Mouse (Mus musculus) cerebellum, adult 11 months (tissue): ENCODE data around the gene Pick1.

Source experiments
- DNase-seq: peaks from one replicate; pipeline ENCODE4 v3.0.0; 2022

The Pick1 gene

GRCm38 (mm10) chr15:79271124-79271746, 42.3 kb downstream of the Pick1 start:
- no peak for DNase-seq

GRCm38 (mm10) chr15:79273020-79273419, 44.0 kb downstream of the Pick1 start:
- DNase-seq, result no peak

GRCm38 (mm10) chr15:79277728-79278127, 48.8 kb downstream of the Pick1 start:
- no peak for DNase-seq

GRCm38 (mm10) chr15:79280209-79280608, 51.2 kb downstream of the Pick1 start:
- DNase-seq, result no peak

GRCm38 (mm10) chr15:79280850-79281249, 51.9 kb downstream of the Pick1 start:
- no peak for DNase-seq

- DNase-seq, result no peak
Measured at GRCm38 (mm10) chr15:79281389-79281788, 52.4 kb downstream of the Pick1 start.

GRCm38 (mm10) chr15:79282434-79282833, 53.5 kb downstream of the Pick1 start:
- DNase-seq, result no peak

GRCm38 (mm10) chr15:79283371-79283770, 54.4 kb downstream of the Pick1 start:
- no peak for DNase-seq

- DNase-seq, result no peak
Measured at GRCm38 (mm10) chr15:79285399-79285798, 56.4 kb downstream of the Pick1 start, which contains the start of gene Baiap2l2. Gene Baiap2l2 (minus strand): TSS chr15:79285537.

- DNase-seq, result no peak
Measured at GRCm38 (mm10) chr15:79286141-79286540, 57.2 kb downstream of the Pick1 start.

GRCm38 (mm10) chr15:79287091-79287490, 58.1 kb downstream of the Pick1 start:
- DNase-seq, result no peak

GRCm38 (mm10) chr15:79288387-79288786, 59.4 kb downstream of the Pick1 start:
- DNase-seq, result no peak

- DNase-seq, result no peak
Measured at GRCm38 (mm10) chr15:79289441-79289840, 60.5 kb downstream of the Pick1 start.

- no peak for DNase-seq
Measured at GRCm38 (mm10) chr15:79290340-79290739, 61.4 kb downstream of the Pick1 start.

- DNase-seq, result no peak
Measured at GRCm38 (mm10) chr15:79292779-79293178, 63.8 kb downstream of the Pick1 start.

GRCm38 (mm10) chr15:79298553-79298952, 69.6 kb downstream of the Pick1 start:
- DNase-seq, result no peak
